Mouse (Mus musculus) brain, embryonic 14.5 days (tissue): ENCODE measurements at regions not wholly inside any gene's neighbourhood (a gene's known extent, or its start where the extent isn't known, plus 50 kb on each side); places are given as distances from the start of the nearest gene placed in this dataset.

Source experiments
- CTCF ChIP-seq: fragments of 200-500 bp; IDR thresholded peaks from 2 replicates; pipeline ENCODE4 v1.5.1; 2012; ENCODE audit warnings: inconsistent platforms, mild to moderate bottlenecking, moderate library complexity, borderline replicate concordance; ENCODE audit not compliant: insufficient read depth, insufficient read length; ENCODE audit errors: extremely low read depth
- POLR2A ChIP-seq: fragments of 200-500 bp; IDR thresholded peaks from 2 replicates; pipeline ENCODE4 v1.6.1; 2012; ENCODE audit warnings: mild to moderate bottlenecking, inconsistent platforms, borderline replicate concordance; ENCODE audit not compliant: poor library complexity, insufficient read depth, insufficient read length, severe bottlenecking; ENCODE audit errors: extremely low read depth

DNA sequence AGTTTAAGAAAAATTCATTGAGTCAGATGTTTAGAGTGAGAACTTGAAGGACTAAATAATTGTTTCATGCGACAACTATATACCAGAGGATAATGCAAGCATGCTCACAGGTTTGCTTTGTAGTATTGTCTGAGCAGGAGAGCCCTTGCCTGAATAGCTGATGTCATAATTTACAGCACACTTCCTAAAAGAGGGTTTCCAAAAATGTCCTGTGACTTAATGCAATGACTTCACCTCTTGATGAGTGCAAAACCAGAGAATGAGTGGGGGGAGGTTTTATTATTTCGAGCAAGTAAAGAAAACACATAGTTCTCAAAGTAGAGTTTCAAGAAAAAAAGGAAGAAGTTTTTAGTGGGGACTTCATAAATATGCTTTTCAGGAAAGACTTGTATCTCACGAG, 65.4 kb upstream of the Immp2l start:
- TF ChIP-seq POLR2A (no peak), CTCF (no peak)
